Mouse (Mus musculus) liver, adult 2 months (tissue): ENCODE measurements around the gene Acnat1.

Source experiments
- CTCF ChIP-seq: fragments of 200-500 bp; IDR thresholded peaks from 2 replicates; pipeline ENCODE4 v1.5.1; 2011; ENCODE audit warnings: low read depth, low read length, control low read depth
- POLR2A ChIP-seq: fragments of 200-500 bp; IDR thresholded peaks from 2 replicates; pipeline ENCODE4 v1.6.1; 2011; ENCODE audit warnings: low read length, control low read depth; ENCODE audit not compliant: insufficient read depth; ENCODE audit errors: extremely low read depth

DNA sequence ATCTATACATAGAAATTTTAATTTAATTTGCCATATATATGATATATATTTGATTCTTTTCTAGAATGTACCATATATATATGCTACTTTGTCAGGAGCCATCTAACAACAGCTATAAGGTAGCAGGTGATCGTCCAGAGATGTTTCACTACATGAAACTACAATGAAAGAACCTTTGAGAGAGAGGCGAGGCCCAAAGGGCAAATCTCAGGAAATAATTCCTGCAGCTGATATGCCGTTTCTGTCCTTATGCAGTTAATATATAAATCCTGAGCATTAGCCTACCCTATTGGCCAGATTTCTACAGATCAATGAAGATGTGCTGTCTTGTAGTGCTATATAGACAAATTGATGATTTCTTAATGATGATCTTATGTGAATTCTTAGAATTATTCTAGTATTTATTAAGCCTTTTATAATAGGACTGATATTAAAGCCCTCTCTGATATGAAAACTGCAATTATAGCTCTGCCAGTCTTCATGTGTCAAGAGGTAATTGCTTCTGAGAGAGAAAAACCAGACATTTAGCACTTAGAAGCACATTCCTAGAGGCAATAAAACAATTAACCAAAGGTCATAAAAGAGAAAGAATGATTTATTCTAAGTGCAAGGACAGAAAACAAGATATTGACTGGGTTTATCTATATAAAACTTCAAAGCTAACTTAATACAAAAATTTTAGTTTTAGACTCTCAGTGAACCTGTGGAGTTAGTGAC, 4.1 kb downstream of the Acnat1 start:
- no peak for TF ChIP-seq POLR2A
- no peak for TF ChIP-seq CTCF
